Mouse (Mus musculus): Measurements from ENCODE around the gene Bmp2k. TPM values are rescaled to one million over a fixed set of nuclear protein-coding genes. Genes with fewer than 3 reads are reported as not detected.

Bmp2k gene
- polyA plus RNA-seq, 1 experiment from 2014 or later = 12.7 TPM

DNA sequence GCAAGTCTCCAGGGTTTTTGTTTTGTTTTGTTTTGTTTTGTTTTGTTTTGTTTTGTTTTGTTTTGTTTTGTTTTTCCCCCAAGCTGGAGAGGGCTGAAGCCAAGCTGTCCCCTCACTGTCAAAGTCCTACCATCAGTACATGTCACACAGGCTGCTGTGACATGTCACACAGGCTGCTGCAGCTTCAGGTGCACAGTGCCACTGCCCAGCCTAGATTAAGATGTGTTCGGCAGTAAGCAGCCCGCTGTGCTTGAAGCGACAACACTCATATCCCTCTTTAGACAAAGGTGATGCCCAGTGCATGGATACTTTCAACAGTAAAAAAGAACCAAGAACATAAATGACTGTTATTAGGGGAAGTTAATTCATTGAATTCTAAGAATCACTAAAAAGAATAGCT is 28.5 kb upstream of the Bmp2k start:
- no peak for ATAC-seq (ENCODE audit: low read depth)

GRCm38 (mm10) chr5:96969705-96970471 is 27.6 kb upstream of the Bmp2k start:
- Histone ChIP-seq H3K4me1 (ENCODE audit: control insufficient read depth, insufficient read depth, low read length) (0 out of 2 replicates have a peak, but pooled peaks cover 3% of the 10 kb centered on the region), H3K27me3 (replicated peaks; ENCODE audit: control insufficient read depth, insufficient read depth, low read length) (no peaks in the 10 kb centered on the region), H3K4me2 (ENCODE audit: low read depth, low read length) (no peak overlapping the region), H3K9me3 (ENCODE audit: control insufficient read depth, low read length) (no peaks in the 10 kb centered on the region), H3K9ac (ENCODE audit: low read depth, low read length) (no peak overlapping the region), H3K4me3 (ENCODE audit: low read depth, low read length) (no peak overlapping the region), H3K36me3 (ENCODE audit: control insufficient read depth, insufficient read depth, low read length) (no peaks in the 10 kb centered on the region), H3K27ac (replicated peaks; ENCODE audit: low read depth, low read length) (no peak overlapping the region)
- ATAC-seq (ENCODE audit: low read depth) (no peak), DNase-seq (ENCODE audit: low spot score) (peak; percentile 35)
- WGBS = 52% methylated on average over 7 of the region's 7 CpGs

More for the DNA sequence above, 28.5 kb upstream of the Bmp2k start:
- 63% methylated on average over 3 of the region's 3 CpGs for WGBS
- no peaks in the 10 kb centered on the region for H3K36me3 ChIP-seq (ENCODE audit: control insufficient read depth, insufficient read depth, low read length)
- no peak overlapping the region for H3K9ac ChIP-seq (ENCODE audit: low read depth, low read length)
- no peaks in the 10 kb centered on the region for H3K27me3 ChIP-seq (replicated peaks; ENCODE audit: control insufficient read depth, insufficient read depth, low read length)
- DNase-seq (ENCODE audit: low spot score) = no peak
- H3K9me3 ChIP-seq (ENCODE audit: control insufficient read depth, low read length) = no peaks in the 10 kb centered on the region
- no peak overlapping the region for H3K4me2 ChIP-seq (ENCODE audit: low read depth, low read length)
- H3K27ac ChIP-seq (replicated peaks; ENCODE audit: low read depth, low read length) = no peak overlapping the region
- H3K4me1 ChIP-seq (ENCODE audit: control insufficient read depth, insufficient read depth, low read length) = 0 out of 2 replicates have a peak, but pooled peaks cover 5% of the 10 kb centered on the region
- H3K4me3 ChIP-seq (ENCODE audit: low read depth, low read length) = no peak overlapping the region

DNA sequence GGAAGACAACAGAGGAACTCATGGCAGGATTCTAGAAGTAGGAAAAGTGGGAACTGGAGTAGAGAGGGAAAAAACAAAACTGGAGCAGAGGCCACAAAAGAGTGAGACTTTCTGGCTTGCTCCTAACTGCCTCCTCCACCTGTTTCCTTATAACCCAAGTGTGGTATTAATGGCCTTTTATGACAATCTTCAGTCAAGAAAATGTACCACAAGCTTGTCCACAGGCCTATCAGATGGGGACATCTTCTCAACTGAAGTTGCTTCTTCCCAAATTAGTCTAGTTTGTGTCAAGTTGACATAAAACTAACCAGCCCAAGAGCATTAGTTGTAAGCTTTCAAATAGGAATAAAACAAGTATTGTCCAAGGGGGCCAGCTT is 27.0 kb upstream of the Bmp2k start:
- Histone ChIP-seq H3K4me1 (ENCODE audit: control insufficient read depth, insufficient read depth, low read length) (no peaks in the 10 kb centered on the region), H3K36me3 (ENCODE audit: control insufficient read depth, insufficient read depth, low read length) (no peaks in the 10 kb centered on the region), H3K9me3 (ENCODE audit: control insufficient read depth, low read length) (no peaks in the 10 kb centered on the region), H3K9ac (ENCODE audit: low read depth, low read length) (no peak overlapping the region), H3K4me3 (ENCODE audit: low read depth, low read length) (no peak overlapping the region), H3K27ac (replicated peaks; ENCODE audit: low read depth, low read length) (no peak overlapping the region), H3K4me2 (ENCODE audit: low read depth, low read length) (no peak overlapping the region), H3K27me3 (replicated peaks; ENCODE audit: control insufficient read depth, insufficient read depth, low read length) (no peaks in the 10 kb centered on the region)
- ATAC-seq (ENCODE audit: low read depth) (no peak), DNase-seq (ENCODE audit: low spot score) (no peak)

DNA sequence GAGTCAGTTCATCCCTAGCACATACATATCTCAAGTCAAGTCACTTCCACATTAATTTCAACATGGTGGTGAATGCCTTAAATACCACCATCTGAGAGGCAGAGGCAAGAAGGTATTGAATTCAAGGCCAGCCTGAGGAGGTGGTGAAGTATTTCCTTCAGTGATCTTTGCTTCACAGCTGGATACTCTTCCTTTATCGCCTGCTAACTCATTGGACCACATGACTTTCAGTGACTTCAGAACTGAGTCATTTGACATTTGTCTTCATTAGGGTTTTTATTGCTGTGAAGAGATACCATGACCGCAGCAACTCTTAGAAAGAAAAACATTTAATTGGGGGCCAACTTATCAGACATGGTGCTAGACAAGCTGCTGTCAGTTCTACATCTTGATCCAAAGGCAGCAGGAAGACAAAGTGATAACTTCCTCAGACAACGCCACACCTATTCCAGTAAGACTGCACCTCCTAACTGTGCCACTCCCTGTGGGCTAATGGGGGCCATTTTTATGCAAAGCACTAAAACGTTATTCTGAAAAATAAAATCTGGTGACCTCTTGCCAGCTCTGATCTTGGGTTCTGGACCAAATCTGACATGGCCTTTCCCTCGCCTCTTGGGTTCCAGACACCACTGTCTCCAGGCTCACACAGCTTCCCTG is 24.9 kb upstream of the Bmp2k start:
- Histone ChIP-seq H3K27ac (replicated peaks; ENCODE audit: low read depth, low read length) (no peak overlapping the region), H3K27me3 (replicated peaks; ENCODE audit: control insufficient read depth, insufficient read depth, low read length) (no peaks in the 10 kb centered on the region), H3K4me1 (ENCODE audit: control insufficient read depth, insufficient read depth, low read length) (no peaks in the 10 kb centered on the region), H3K9me3 (ENCODE audit: control insufficient read depth, low read length) (no peaks in the 10 kb centered on the region), H3K4me2 (ENCODE audit: low read depth, low read length) (no peak overlapping the region), H3K36me3 (ENCODE audit: control insufficient read depth, insufficient read depth, low read length) (no peaks in the 10 kb centered on the region), H3K9ac (ENCODE audit: low read depth, low read length) (no peak overlapping the region), H3K4me3 (ENCODE audit: low read depth, low read length) (no peak overlapping the region)
- no peak for ATAC-seq (ENCODE audit: low read depth)
- 90% methylated on average over 5 of the region's 5 CpGs for WGBS
- no peak for DNase-seq (ENCODE audit: low spot score)

GRCm38 (mm10) chr5:96973714-96974113 is 23.8 kb upstream of the Bmp2k start:
- DNase-seq (ENCODE audit: low spot score) = no peak
- Histone ChIP-seq H3K36me3 (ENCODE audit: control insufficient read depth, insufficient read depth, low read length) (no peaks in the 10 kb centered on the region), H3K27ac (replicated peaks; ENCODE audit: low read depth, low read length) (no peak overlapping the region), H3K4me2 (ENCODE audit: low read depth, low read length) (no peak overlapping the region), H3K9ac (ENCODE audit: low read depth, low read length) (no peak overlapping the region), H3K4me3 (ENCODE audit: low read depth, low read length) (no peak overlapping the region), H3K4me1 (ENCODE audit: control insufficient read depth, insufficient read depth, low read length) (no peaks in the 10 kb centered on the region), H3K27me3 (replicated peaks; ENCODE audit: control insufficient read depth, insufficient read depth, low read length) (no peaks in the 10 kb centered on the region), H3K9me3 (ENCODE audit: control insufficient read depth, low read length) (no peaks in the 10 kb centered on the region)
- WGBS = 78% methylated on average over 3 of the region's 3 CpGs
- no peak for ATAC-seq (ENCODE audit: low read depth)

DNA sequence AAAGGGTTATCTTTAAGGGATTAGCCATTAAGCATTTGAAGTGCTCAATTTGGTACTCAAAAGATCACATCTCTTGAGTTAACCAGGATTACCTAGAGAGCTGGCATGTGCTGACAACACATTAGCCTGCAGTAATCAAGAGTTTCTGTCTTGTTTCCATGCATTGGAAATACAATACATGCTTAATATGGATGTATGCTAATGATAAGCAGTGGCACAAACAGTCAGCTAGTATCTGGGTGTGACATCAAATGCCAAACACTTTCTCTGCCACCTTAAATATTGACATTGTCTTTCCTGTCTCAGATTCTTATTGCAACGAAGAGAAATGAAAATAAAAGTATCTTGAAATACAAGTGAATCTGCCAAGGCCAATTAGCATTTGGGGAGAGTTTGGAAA is 22.8 kb upstream of the Bmp2k start:
- H3K9me3 ChIP-seq (ENCODE audit: control insufficient read depth, low read length) = no peaks in the 10 kb centered on the region
- H3K9ac ChIP-seq (ENCODE audit: low read depth, low read length) = no peak overlapping the region
- H3K4me1 ChIP-seq (ENCODE audit: control insufficient read depth, insufficient read depth, low read length) = peaks cover 5% of the 10 kb centered on the region; the same call in 1 of the 2 replicates
- no peak overlapping the region for H3K27ac ChIP-seq (replicated peaks; ENCODE audit: low read depth, low read length)
- H3K4me2 ChIP-seq (ENCODE audit: low read depth, low read length) = no peak overlapping the region
- no peaks in the 10 kb centered on the region for H3K36me3 ChIP-seq (ENCODE audit: control insufficient read depth, insufficient read depth, low read length)
- WGBS = 45% methylated on average over 1 of the region's 1 CpGs
- ATAC-seq (ENCODE audit: low read depth) = no peak
- DNase-seq (ENCODE audit: low spot score) = no peak
- H3K27me3 ChIP-seq (replicated peaks; ENCODE audit: control insufficient read depth, insufficient read depth, low read length) = no peaks in the 10 kb centered on the region
- H3K4me3 ChIP-seq (ENCODE audit: low read depth, low read length) = no peak overlapping the region

GRCm38 (mm10) chr5:96975112-96975511 is 22.4 kb upstream of the Bmp2k start:
- H3K27ac ChIP-seq (replicated peaks; ENCODE audit: low read depth, low read length) = no peak overlapping the region
- H3K9ac ChIP-seq (ENCODE audit: low read depth, low read length) = no peak overlapping the region
- H3K4me3 ChIP-seq (ENCODE audit: low read depth, low read length) = no peak overlapping the region
- no peaks in the 10 kb centered on the region for H3K36me3 ChIP-seq (ENCODE audit: control insufficient read depth, insufficient read depth, low read length)
- H3K4me1 ChIP-seq (ENCODE audit: control insufficient read depth, insufficient read depth, low read length) = peaks cover 10% of the 10 kb centered on the region; the same call in 1 of the 2 replicates
- 84% methylated on average over 3 of the region's 3 CpGs for WGBS
- ATAC-seq (ENCODE audit: low read depth) (no peak), DNase-seq (ENCODE audit: low spot score) (no peak)
- H3K9me3 ChIP-seq (ENCODE audit: control insufficient read depth, low read length) = no peaks in the 10 kb centered on the region
- no peaks in the 10 kb centered on the region for H3K27me3 ChIP-seq (replicated peaks; ENCODE audit: control insufficient read depth, insufficient read depth, low read length)
- H3K4me2 ChIP-seq (ENCODE audit: low read depth, low read length) = no peak overlapping the region

DNA sequence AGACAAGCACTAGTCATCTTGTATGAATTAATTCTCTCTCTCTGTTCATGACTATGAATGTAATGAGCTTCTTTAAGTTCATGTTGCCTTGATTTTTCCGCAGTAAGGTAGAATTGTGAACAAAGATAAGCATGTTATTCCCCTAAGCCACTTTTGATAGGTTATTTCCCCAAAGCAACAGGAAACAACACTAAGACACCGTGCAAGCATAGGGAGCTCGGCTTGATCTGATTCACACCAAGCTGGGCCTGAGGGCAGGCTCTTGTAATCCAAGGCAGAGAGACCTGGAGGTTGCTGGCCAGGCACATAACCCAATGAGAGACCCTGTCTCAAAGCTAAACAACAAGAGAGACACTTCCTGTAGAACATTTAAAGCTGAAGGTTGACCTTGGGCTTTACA is 21.3 kb upstream of the Bmp2k start:
- WGBS = 80% methylated on average over 3 of the region's 3 CpGs
- peaks cover 15% of the 10 kb centered on the region; the same call in 1 of the 2 replicates for H3K4me1 ChIP-seq (ENCODE audit: control insufficient read depth, insufficient read depth, low read length)
- H3K27me3 ChIP-seq (replicated peaks; ENCODE audit: control insufficient read depth, insufficient read depth, low read length) = no peaks in the 10 kb centered on the region
- H3K9ac ChIP-seq (ENCODE audit: low read depth, low read length) = no peak overlapping the region
- H3K36me3 ChIP-seq (ENCODE audit: control insufficient read depth, insufficient read depth, low read length) = no peaks in the 10 kb centered on the region
- no peak overlapping the region for H3K4me3 ChIP-seq (ENCODE audit: low read depth, low read length)
- DNase-seq (ENCODE audit: low spot score) (no peak), ATAC-seq (ENCODE audit: low read depth) (no peak)
- no peaks in the 10 kb centered on the region for H3K9me3 ChIP-seq (ENCODE audit: control insufficient read depth, low read length)
- no peak overlapping the region for H3K4me2 ChIP-seq (ENCODE audit: low read depth, low read length)
- H3K27ac ChIP-seq (replicated peaks; ENCODE audit: low read depth, low read length) = no peak overlapping the region
